Mouse (Mus musculus) MEL (cell line): ENCODE measurements around the gene Tmem248. TPM values are rescaled to one million over a fixed set of nuclear protein-coding genes. Genes with fewer than 3 reads are reported as not detected.

Experiments used
- DNase-seq: peaks from one replicate; pipeline ENCODE4 v3.0.0; 2011; ENCODE audit warnings: low read depth, low spot score
- H3K27ac ChIP-seq: 2 replicates; pipeline ENCODE4 v1.5.1; 2012; ENCODE audit warnings: low read depth, mild to moderate bottlenecking, control low read depth, low read length, moderate library complexity; ENCODE audit not compliant: control insufficient read depth
- H3K27me3 ChIP-seq, 2 experiments: fragments of 150-350 bp in 1 of 2; sonication (generic) in 1 of 2; 2 replicates each; pipeline ENCODE4 v1.6.1; 2012; ENCODE audit warnings: low read length in 2 of 2, mild to moderate bottlenecking in 2 of 2, improper control_type of control experiment in 1 of 2, moderate library complexity in 1 of 2; ENCODE audit not compliant: insufficient read depth in 2 of 2, control insufficient read depth in 1 of 2
- H3K36me3 ChIP-seq, 2 experiments: 2 replicates each; pipeline ENCODE4 v1.6.1; 2012 to 2014; ENCODE audit warnings: low read length in 2 of 2, improper control_type of control experiment in 1 of 2, inconsistent platforms in 1 of 2, mild to moderate bottlenecking in 1 of 2; ENCODE audit not compliant: insufficient read depth in 2 of 2, control insufficient read depth in 1 of 2
- H3K4me1 ChIP-seq, 2 experiments: fragments of 150-350 bp in 1 of 2; sonication (generic) in 1 of 2; 2 replicates each; pipeline ENCODE4 v1.6.1; 2012; ENCODE audit warnings: low read length in 2 of 2, improper control_type of control experiment in 1 of 2, mild to moderate bottlenecking in 1 of 2; ENCODE audit not compliant: insufficient read depth in 2 of 2, control insufficient read depth in 1 of 2
- H3K4me3 ChIP-seq, 2 experiments: fragments of 150-350 bp in 1 of 2; sonication (generic) in 1 of 2; 2 replicates each; pipeline ENCODE4 v1.5.1; 2012; ENCODE audit warnings: low read depth in 2 of 2, low read length in 2 of 2, mild to moderate bottlenecking in 2 of 2, moderate library complexity in 2 of 2, control low read depth in 1 of 2, improper control_type of control experiment in 1 of 2; ENCODE audit not compliant: control insufficient read depth in 1 of 2, insufficient read depth in 1 of 2
- H3K79me2 ChIP-seq: 2 replicates; pipeline ENCODE4 v1.6.1; 2012; ENCODE audit warnings: mild to moderate bottlenecking, low read length, moderate library complexity; ENCODE audit not compliant: control insufficient read depth, poor library complexity, insufficient read depth
- H3K9ac ChIP-seq: 2 replicates; pipeline ENCODE4 v1.6.1; 2012; ENCODE audit warnings: low read depth, mild to moderate bottlenecking, control low read depth, low read length, moderate library complexity; ENCODE audit not compliant: control insufficient read depth, poor library complexity, severe bottlenecking
- H3K9me3 ChIP-seq: fragments of 150-350 bp; sonication (generic); replicated peaks from 2 replicates; pipeline ENCODE4 v1.6.1; 2012; ENCODE audit warnings: mild to moderate bottlenecking, low read length, improper control_type of control experiment, moderate library complexity; ENCODE audit not compliant: insufficient read depth
- BHLHE40 ChIP-seq: IDR thresholded peaks from 2 replicates; pipeline ENCODE4 v1.6.1; 2012; ENCODE audit warnings: low read depth, mild to moderate bottlenecking, inconsistent platforms, low read length, improper control_type of control experiment, borderline replicate concordance
- CHD1 ChIP-seq: IDR thresholded peaks from 2 replicates; pipeline ENCODE4 v1.6.1; 2012; ENCODE audit warnings: low read depth, mild to moderate bottlenecking, inconsistent platforms, low read length, improper control_type of control experiment
- CHD2 ChIP-seq: IDR thresholded peaks from 2 replicates; pipeline ENCODE4 v1.6.1; 2011; ENCODE audit warnings: low read length, improper control_type of control experiment
- CTCF ChIP-seq, 3 experiments: IDR thresholded peaks in 2 of 3; conservative IDR thresholded peaks in 1 of 3; 2 replicates each; pipeline ENCODE4 v1.5.1; 2011 to 2012; ENCODE audit warnings: low read length in 3 of 3, low read depth in 2 of 3, mild to moderate bottlenecking in 2 of 3, improper control_type of control experiment in 1 of 3, inconsistent platforms in 1 of 3, mixed read lengths in 1 of 3, moderate library complexity in 1 of 3; ENCODE audit not compliant: control insufficient read depth in 1 of 3, insufficient read depth in 1 of 3, poor library complexity in 1 of 3, severe bottlenecking in 1 of 3
- ETS1 ChIP-seq: IDR thresholded peaks from 2 replicates; pipeline ENCODE4 v1.6.1; 2012; ENCODE audit warnings: low read depth, mild to moderate bottlenecking, inconsistent platforms, low read length, improper control_type of control experiment, moderate library complexity
- GATA1 ChIP-seq: IDR thresholded peaks from 2 replicates; pipeline ENCODE4 v1.6.1; 2011; ENCODE audit warnings: low read depth, low read length, improper control_type of control experiment
- HCFC1 ChIP-seq: IDR thresholded peaks from 2 replicates; pipeline ENCODE4 v1.6.1; 2012; ENCODE audit warnings: low read depth, mild to moderate bottlenecking, inconsistent platforms, low read length, improper control_type of control experiment, moderate library complexity
- KAT2A ChIP-seq: conservative IDR thresholded peaks from 2 replicates; pipeline ENCODE4 v1.6.1; 2012; ENCODE audit warnings: low read depth, low read length, improper control_type of control experiment, inconsistent platforms
- MAX ChIP-seq: IDR thresholded peaks from 2 replicates; pipeline ENCODE4 v1.6.1; 2011; ENCODE audit warnings: low read length, improper control_type of control experiment
- MEF2A ChIP-seq: IDR thresholded peaks from 2 replicates; pipeline ENCODE4 v1.6.1; 2014; ENCODE audit warnings: low read depth, mild to moderate bottlenecking, inconsistent platforms, low read length, improper control_type of control experiment; ENCODE audit not compliant: poor library complexity, insufficient replicate concordance, severe bottlenecking; ENCODE audit errors: extremely low read depth
- MYC ChIP-seq: IDR thresholded peaks from 2 replicates; pipeline ENCODE4 v1.6.1; 2011; ENCODE audit warnings: low read depth, mild to moderate bottlenecking, low read length, improper control_type of control experiment, moderate library complexity
- NRF1 ChIP-seq: IDR thresholded peaks from 2 replicates; pipeline ENCODE4 v1.6.1; 2014; ENCODE audit warnings: low read depth, mild to moderate bottlenecking, inconsistent platforms, low read length, improper control_type of control experiment, moderate library complexity; ENCODE audit not compliant: poor library complexity, insufficient read depth, severe bottlenecking
- POLR2A ChIP-seq, 2 experiments: IDR thresholded peaks; 2 replicates each; pipeline ENCODE4 v1.6.1; 2011 to 2012; ENCODE audit warnings: low read length in 2 of 2, mild to moderate bottlenecking in 2 of 2, control low read depth in 1 of 2, improper control_type of control experiment in 1 of 2, low read depth in 1 of 2, moderate library complexity in 1 of 2; ENCODE audit not compliant: control insufficient read depth in 1 of 2, insufficient read depth in 1 of 2, poor library complexity in 1 of 2
- POLR2AphosphoS5 ChIP-seq: IDR thresholded peaks from 2 replicates; pipeline ENCODE4 v1.6.1; 2012; ENCODE audit warnings: low read depth, borderline replicate concordance, mild to moderate bottlenecking, inconsistent platforms, low read length, moderate library complexity, mixed read lengths
- RCOR1 ChIP-seq: IDR thresholded peaks from 2 replicates; pipeline ENCODE4 v1.6.1; 2012; ENCODE audit warnings: low read depth, mild to moderate bottlenecking, inconsistent platforms, low read length, improper control_type of control experiment
- SIN3A ChIP-seq: IDR thresholded peaks from 2 replicates; pipeline ENCODE4 v1.6.1; 2012; ENCODE audit warnings: low read length, improper control_type of control experiment, inconsistent platforms
- SMC3 ChIP-seq: IDR thresholded peaks from 2 replicates; pipeline ENCODE4 v1.6.1; 2011; ENCODE audit warnings: low read depth, low read length, improper control_type of control experiment
- TAL1 ChIP-seq: IDR thresholded peaks from 2 replicates; pipeline ENCODE4 v1.6.1; 2012; ENCODE audit warnings: mild to moderate bottlenecking, inconsistent platforms, low read length, moderate library complexity, mixed read lengths
- TCF12 ChIP-seq: IDR thresholded peaks from 2 replicates; pipeline ENCODE4 v1.6.1; 2014; ENCODE audit warnings: low read depth, mild to moderate bottlenecking, inconsistent platforms, low read length, improper control_type of control experiment, moderate library complexity
- UBTF ChIP-seq: IDR thresholded peaks from 2 replicates; pipeline ENCODE4 v1.6.1; 2012; ENCODE audit warnings: low read depth, mild to moderate bottlenecking, inconsistent platforms, low read length, improper control_type of control experiment, moderate library complexity, borderline replicate concordance; ENCODE audit not compliant: insufficient read depth
- USF1 ChIP-seq: IDR thresholded peaks from 2 replicates; pipeline ENCODE4 v1.6.1; 2014; ENCODE audit warnings: low read depth, mild to moderate bottlenecking, inconsistent platforms, low read length, improper control_type of control experiment, moderate library complexity
- ZKSCAN1 ChIP-seq: IDR thresholded peaks from 2 replicates; pipeline ENCODE4 v1.6.1; 2012; ENCODE audit warnings: low read depth, mild to moderate bottlenecking, inconsistent platforms, low read length, improper control_type of control experiment, moderate library complexity
- ZMIZ1 ChIP-seq: IDR thresholded peaks from 2 replicates; pipeline ENCODE4 v1.6.1; 2012; ENCODE audit warnings: low read depth, mild to moderate bottlenecking, inconsistent platforms, low read length, improper control_type of control experiment, moderate library complexity
- ZNF384 ChIP-seq: IDR thresholded peaks from 2 replicates; pipeline ENCODE4 v1.6.1; 2012; ENCODE audit warnings: low read depth, mild to moderate bottlenecking, inconsistent platforms, low read length, improper control_type of control experiment
- polyA plus RNA-seq, 2 experiments: library from polyadenylated mRNA; stranded (reverse) in 1 of 2; unstranded in 1 of 2; fragments of >175 nt in 1 of 2; fragments of >200 nt in 1 of 2; gene quantifications; 2 replicates each; pipeline versions ENCODE4 v1.2.1 to v1.2.4; 2012; ENCODE audit warnings: low replicate concordance in 2 of 2, low read depth in 1 of 2; ENCODE audit not compliant: insufficient read length in 2 of 2, insufficient read depth in 1 of 2, missing spikeins in 1 of 2
- total RNA-seq: library from RNA; depleted of rRNA; stranded (reverse); fragments of 300-350 nt; gene quantifications from 2 replicates; pipeline ENCODE4 v1.2.3, GENCODE M21; 2012

The Tmem248 gene
- total and polyA plus RNA-seq, 3 experiments: 55.5 to 58.2 TPM; not detected in 1

- Histone ChIP-seq H3K36me3 (peaks cover 0 to 2% of the 10 kb centered on the region in 2 experiments; a peak in 2 of 4 replicates), H3K9ac (no peak overlapping the region), H3K4me1 (no peaks in the 10 kb centered on the region), H3K27ac (no peak overlapping the region), H3K79me2 (no peaks in the 10 kb centered on the region), H3K4me3 (no peak overlapping the region), H3K27me3 (no peaks in the 10 kb centered on the region), H3K9me3 (no peaks in the 10 kb centered on the region)
- DNase-seq: no peak
- TF ChIP-seq SMC3: no peak
- no peak for TF ChIP-seq MAX
- TF ChIP-seq TAL1: no peak
- no peak for TF ChIP-seq UBTF
- TF ChIP-seq CTCF (IDR thresholded peaks at IDR 0.05 in 2 of 3, conservative IDR thresholded peaks at IDR 0.05 in 1 of 3; ENCODE audit: control insufficient read depth in 1 of 3, insufficient read depth in 1 of 3, low read depth in 2 of 3, low read length in 3 of 3, poor library complexity in 1 of 3, severe bottlenecking in 1 of 3): no peak
- TF ChIP-seq ZKSCAN1: no peak
- no peak for TF ChIP-seq MYC
- no peak for TF ChIP-seq CHD2
- no peak for TF ChIP-seq POLR2AphosphoS5
- TF ChIP-seq ZNF384: no peak
- no peak for TF ChIP-seq CHD1
- TF ChIP-seq MEF2A: no peak
- TF ChIP-seq USF1: no peak
- no peak for TF ChIP-seq RCOR1
- no peak for TF ChIP-seq KAT2A
These were observed 73.9 kb downstream of the Tmem248 start for GRCm38 (mm10) chr5:130290775-130291174.

GRCm38 (mm10) chr5:130292976-130293375, 76.1 kb downstream of the Tmem248 start:
- no peaks in the 10 kb centered on the region for H3K36me3 ChIP-seq
- H3K79me2 ChIP-seq: no peaks in the 10 kb centered on the region
- H3K9ac ChIP-seq: no peak overlapping the region
- no peaks in the 10 kb centered on the region for H3K27me3 ChIP-seq
- TF ChIP-seq BHLHE40 (no peak), SIN3A (no peak), HCFC1 (no peak), TCF12 (no peak), ETS1 (no peak), ZKSCAN1 (no peak), GATA1 (no peak), POLR2A (IDR thresholded peaks at IDR 0.05; ENCODE audit: control insufficient read depth in 1 of 2, insufficient read depth in 1 of 2, low read depth in 1 of 2, low read length in 2 of 2, poor library complexity in 1 of 2) (no peak), USF1 (no peak), ZMIZ1 (no peak), UBTF (no peak), NRF1 (no peak), SMC3 (no peak)
- no peak overlapping the region for H3K27ac ChIP-seq
- H3K4me1 ChIP-seq: no peaks in the 10 kb centered on the region
- no peak overlapping the region for H3K4me3 ChIP-seq
- no peak for DNase-seq
- no peaks in the 10 kb centered on the region for H3K9me3 ChIP-seq
